Mouse (Mus musculus) heart, adult 9 months (tissue): ENCODE data around the gene Noxred1.
"Not testable (repeated sequence)": the region's sequence is repeated elsewhere in the genome, so short reads cannot be mapped to it uniquely, and the experiment has no call there.

Experiments
- DNase-seq, 2 experiments: peaks; one replicate each; pipeline ENCODE4 v3.0.0; 2022; ENCODE audit warnings: low spot score in 2 of 2

Noxred1 gene

DNA sequence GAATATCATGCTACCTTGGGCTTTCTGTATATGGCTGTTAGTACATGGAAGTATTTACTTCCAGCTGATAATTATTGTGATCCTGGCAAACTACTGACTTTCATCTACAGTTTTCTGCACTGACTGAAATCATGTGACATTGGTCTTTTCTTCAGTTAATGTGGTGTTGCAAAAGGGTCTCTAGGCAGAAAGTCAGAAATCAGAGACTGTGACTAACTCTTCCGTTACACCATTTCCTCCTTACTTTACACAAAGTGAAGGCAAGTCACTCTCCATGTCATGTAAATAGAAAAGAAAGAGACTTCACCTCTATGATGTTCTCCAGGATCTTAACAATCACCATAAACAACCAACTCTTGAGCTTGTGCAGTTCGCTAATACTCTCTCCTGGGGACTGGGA is 8.9 kb downstream of the Noxred1 start:
- DNase-seq = no peak

DNA sequence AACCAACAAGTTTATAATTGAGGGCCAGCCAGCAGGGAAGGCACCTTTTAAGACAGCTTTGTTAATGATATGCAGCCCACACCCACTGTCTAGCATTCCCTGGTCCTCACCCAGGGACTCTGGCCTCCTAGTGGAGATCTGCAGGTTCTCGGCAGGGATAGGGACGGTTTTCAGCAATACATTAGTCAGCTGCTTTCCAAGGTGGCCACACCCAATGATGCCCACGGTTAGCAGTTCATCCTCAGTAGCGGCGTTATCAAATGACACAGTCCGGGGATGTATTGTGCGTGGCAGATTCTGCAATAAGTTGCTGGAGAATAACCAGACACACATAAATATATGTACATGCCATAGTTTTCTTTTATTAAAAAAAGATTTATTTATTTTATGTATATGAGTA is 11.7 kb downstream of the Noxred1 start:
- DNase-seq = no peak

DNA sequence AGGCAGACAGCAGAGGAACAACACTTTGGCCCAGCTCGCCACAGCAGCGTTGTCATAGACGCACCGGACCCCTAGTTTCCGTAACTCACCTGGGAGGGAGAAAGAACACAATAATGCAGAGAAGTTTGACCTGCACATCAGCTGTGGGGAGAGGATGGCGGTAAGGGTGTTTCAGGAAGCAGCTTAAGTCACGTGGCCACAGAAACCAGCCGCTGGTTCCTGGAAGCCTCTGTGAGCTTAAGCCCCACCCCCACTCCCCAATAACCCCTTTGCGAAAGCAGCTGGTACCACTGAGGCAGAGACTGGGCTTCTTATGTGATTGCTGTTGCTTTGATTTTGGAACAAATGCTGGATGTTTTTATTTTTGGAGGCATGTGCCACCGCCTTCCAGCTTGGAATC is 13.6 kb downstream of the Noxred1 start:
- DNase-seq = no peak

DNA sequence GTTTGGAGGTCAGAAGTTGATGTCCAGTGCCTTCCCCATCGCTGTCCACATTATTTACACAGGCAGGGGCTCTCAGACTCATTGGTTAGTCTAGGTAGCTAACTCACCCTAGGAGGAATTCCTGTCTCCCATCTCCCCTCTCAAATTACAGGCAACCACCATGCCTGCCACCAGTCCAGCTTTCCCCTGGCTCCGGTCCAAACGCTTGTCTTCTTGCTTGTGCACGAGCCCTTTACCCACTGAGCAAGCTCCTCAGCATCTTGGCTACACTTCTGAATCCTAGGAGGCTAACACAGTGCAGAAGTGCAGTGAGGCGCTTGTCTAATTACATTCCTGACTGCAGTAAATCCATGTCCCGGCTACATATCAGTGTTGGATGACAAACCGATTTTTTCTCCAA is 19.2 kb downstream of the Noxred1 start:
- DNase-seq = no peak

- DNase-seq = no peak
These were observed 20.9 kb downstream of the Noxred1 start for GRCm38 (mm10) chr12:87217596-87217995.

- DNase-seq = no peak
These were observed 22.5 kb downstream of the Noxred1 start for GRCm38 (mm10) chr12:87216053-87216452.

GRCm38 (mm10) chr12:87212844-87213606 is 25.5 kb downstream of the Noxred1 start:
- no peak for DNase-seq

DNA sequence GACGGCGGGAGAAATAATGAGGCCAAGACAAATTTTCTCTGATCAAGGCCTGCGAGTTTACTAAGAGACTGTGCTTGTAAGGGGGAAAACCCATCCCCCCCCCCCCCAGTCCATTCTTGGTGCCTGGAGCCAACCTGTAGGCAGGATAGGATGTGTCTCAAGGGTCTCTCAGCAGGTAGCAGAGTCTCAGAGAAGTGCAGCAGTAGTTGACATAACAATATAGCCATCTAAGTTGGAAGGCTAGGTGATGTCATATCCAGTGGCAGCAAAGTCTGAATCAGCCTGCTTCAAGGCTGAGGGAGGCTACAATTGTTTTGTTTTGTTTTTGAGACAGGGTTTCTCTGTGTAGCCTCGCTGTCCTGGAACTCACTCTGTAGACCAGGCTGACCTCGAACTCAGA is 32.7 kb downstream of the Noxred1 start:
- DNase-seq = not testable (repeated sequence)

GRCm38 (mm10) chr12:87201694-87202093 is 36.8 kb downstream of the Noxred1 start:
- no peak for DNase-seq

- peak; percentile 72 to 77 for DNase-seq
These were observed 38.5 kb downstream of the Noxred1 start, which contains the start of gene Tmed8 for GRCm38 (mm10) chr12:87199973-87200586. Gene Tmed8 (minus strand): TSS chr12:87200454.

DNA sequence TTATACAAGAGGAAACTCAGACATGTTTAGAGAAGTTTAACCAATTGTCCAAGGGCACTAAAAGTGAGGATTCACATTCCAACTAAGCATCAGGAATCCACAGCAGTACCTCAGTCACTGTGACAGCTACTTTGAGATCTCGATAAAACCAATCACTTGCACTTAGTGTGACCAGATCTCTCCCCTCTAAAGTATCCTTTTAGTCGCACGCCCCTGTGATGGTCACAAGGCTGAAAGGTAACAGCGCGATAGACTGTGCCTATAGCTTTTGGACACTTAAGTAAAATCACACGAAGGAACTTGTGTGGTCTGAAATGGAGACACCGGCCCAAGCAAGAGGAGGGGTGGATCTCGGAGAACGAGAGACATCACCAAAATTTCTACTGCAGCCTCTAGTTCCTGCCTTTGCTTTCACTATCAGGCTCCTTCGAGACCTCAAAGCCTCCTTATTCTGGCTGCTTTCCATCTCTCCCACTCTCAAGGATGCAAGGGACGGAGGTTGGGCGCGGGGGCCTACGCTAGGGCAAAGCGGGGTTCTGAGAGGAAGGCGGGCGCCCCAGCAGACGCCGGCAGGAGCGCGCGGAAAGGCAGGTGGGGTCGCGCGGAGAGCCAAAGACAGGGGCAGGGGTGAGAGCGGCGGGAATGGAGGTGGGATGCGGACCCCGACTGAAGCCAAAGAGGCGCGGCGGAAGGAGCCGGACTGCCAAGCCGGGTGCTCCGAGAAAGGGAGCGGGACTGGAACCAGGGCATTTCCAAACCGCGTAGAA is 39.1 kb downstream of the Noxred1 start, which contains the start of gene Samd15:
Samd15 (plus strand) TSS at position 518 of the 767 bp plus-strand sequence.
- peak; percentile 37 to 38 for DNase-seq

- DNase-seq = no peak
These were observed 39.7 kb downstream of the Noxred1 start for GRCm38 (mm10) chr12:87198792-87199191.

DNA sequence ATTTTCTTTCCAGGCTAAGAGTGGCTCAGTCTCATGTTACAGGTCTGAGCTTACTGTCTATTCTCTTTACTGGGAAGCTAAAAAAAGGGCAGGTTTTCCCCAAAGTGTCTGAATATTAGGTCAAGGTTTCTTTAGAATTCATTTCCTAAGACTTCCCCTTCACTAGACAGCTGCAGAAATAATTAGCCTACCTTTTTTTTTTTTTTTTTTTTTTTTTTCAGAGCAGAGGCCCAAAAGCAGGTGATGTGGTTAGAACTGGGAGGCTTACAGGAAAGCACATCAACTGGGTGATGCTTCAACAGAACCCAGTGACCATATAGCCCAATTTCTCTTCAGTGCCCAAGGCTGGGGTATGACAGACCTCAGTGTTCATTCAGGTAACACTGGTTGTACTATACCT is 42.2 kb downstream of the Noxred1 start:
- no peak for DNase-seq

- no peak for DNase-seq
These were observed 43.5 kb downstream of the Noxred1 start for GRCm38 (mm10) chr12:87195069-87195468.

DNA sequence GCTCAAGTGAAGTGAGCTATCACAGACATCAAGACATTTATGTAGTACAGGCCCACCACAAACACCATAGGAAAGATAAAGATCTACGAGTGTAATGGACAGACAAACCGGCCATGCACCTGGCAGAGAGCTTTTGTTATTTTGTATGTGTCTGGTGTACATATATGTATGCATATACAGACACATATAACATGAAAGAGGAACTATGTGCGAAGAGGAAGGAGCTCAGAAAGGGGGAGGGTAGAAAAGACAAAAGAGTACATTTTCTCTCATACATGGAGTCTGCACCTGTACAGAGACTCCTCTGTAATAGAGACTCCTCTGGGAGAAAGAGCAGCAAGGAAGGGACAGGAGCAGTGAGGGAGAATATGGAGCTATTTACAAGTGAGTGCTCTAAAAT is 45.5 kb downstream of the Noxred1 start:
- no peak for DNase-seq

GRCm38 (mm10) chr12:87177631-87178030 is 60.9 kb downstream of the Noxred1 start:
- DNase-seq = no peak

- no peak for DNase-seq
These were observed 63.2 kb downstream of the Noxred1 start for GRCm38 (mm10) chr12:87175194-87175946.
